Mouse (Mus musculus): ENCODE results near the gene 1700020A23Rik. TPM values are rescaled to one million over a fixed set of nuclear protein-coding genes. Genes with fewer than 3 reads are reported as not detected.
A peak's percentile ranks its signal among the peaks of the same experiment; 100 is the strongest.

Gene 1700020A23Rik
- total RNA-seq, 2 experiments from 2014 or later, result not detected

DNA sequence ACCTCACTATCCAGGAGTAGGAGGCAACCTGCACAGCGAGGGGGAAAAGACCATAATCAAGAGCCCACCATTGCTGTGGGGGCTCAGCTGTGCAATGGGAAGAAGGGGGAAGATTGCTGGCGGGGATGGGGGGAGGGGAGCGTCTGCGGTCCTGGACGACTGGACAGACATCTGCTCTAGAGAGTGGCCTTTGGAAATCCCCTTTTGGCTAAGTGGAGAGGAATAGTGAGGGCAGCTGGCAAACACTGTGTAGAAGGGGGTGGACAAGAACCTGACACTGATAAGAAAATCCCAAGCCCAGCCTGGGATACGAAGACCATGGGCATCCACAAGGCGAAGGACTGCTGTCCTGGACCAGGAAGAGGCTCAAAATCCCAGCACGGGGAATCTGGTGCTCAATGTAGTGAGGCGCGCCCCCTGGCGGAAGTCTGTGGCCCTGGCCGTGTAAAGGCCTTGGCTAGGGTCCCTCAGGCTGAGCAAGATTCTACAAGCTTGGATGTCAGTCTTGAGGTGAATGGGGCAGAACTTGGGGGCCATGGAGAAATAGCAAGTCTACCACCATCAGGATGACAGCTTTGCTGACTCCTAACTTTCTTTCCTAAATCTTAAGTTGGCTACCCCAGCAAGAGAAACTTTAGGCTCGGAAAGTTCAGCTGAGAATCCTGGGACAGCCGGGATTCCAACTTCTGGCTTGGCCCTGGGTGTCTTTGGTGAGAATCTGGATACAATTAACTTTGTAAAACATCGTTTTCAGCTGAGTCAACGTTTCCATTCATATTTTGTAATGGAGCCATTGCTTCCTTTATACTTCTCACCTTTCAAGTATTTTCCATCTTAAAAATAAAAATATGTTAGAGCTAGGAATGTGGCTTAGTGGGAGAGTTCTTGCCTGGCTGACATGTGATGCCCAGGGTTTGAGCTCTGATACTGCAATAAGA is 6.8 kb downstream of the 1700020A23Rik start:
- DNase-seq, result peak; percentile 66

DNA sequence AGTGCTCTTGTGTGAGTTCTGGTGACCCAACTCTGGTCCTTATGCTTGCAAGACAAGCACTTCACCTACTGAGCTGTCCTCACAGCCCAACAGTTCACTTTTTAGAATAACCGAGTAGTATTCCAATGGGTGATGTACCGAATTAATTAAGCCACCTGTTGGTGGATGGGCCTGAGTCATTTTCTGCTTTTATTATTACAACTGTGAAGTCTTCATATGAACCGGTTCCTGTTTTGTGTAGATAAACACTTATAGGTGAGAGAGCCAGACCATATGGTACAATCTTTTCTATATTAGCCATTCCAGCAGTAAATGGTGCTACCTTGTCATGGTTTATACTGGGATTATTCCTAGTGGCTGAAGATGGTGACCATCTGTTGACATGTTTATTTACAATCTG is 7.7 kb downstream of the 1700020A23Rik start:
- no peak for DNase-seq

DNA sequence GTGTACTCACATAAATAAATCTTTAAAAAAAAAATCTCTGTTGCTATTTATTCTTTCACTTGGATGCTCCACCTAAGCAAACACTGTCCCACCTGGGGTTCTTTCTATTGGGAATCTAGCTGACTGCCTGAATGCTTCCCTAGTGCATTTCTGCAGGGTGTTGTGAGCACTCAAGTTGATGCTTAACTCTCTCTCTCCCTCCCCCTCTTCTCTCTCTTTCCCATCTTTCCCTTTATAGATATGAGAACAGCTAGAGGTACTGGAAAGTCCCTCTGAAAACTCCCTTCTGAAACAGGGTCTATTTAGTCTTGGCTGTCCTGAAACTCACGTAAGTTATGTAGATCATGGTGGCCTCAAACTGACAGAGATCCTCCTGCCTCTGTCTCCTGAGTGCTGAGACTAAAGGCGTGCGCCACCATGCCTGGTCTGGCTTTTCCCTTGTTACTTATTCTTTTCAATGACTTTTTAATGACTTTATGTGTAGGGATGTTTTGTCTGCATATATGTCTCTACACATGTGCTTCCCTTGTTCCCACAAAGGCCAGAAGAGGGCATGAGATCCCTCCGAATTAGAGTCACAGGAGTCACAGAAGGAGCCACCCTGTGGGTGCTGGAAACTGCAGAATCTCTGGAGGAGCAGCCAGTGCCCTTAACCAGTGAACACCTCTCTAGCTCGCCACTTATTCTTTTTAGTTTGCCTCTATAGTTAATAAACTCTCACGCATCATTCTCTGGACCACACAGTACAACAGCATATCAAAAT is 9.2 kb downstream of the 1700020A23Rik start:
- DNase-seq, result no peak

DNA sequence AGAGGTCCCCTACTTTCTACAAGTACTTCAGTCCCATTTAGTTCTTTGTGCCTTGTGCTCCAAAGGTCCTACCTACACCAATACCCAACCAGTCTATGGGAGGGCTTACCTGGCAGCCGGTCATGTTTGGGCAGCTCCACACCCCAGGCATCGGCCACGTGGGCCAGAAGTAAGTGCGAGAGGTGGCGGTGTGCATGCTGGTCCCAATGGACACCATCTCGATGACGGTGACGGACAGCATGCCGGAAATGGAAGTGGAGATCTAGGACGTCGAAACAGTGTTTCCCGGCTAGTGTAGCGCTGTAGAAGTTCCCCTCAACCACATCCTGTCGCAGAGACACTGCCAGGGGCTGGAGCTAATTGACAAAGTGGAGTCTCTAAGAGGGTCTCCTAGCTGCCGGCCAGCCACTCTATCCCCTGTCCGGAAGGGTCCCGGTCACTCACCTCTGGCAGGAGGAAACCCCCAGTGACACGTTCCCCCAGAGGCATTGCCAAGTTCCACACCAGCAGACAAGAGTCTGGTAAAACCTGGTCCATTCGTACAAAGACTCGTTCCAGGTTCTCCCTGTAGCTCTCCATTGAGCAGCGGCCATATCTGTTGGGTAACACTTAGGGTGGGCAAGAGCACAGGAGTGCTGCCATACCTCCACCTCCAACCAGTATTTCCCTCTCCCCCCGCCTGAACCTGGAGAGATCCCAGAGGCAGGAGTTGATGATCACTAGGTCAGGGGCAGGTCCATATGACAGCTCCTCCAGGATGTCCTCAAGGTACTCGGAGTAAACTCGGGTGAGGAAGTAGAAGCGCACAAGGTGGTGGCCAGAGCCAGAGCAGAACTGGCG is 16.9 kb downstream of the 1700020A23Rik start:
- no peak for DNase-seq

DNA sequence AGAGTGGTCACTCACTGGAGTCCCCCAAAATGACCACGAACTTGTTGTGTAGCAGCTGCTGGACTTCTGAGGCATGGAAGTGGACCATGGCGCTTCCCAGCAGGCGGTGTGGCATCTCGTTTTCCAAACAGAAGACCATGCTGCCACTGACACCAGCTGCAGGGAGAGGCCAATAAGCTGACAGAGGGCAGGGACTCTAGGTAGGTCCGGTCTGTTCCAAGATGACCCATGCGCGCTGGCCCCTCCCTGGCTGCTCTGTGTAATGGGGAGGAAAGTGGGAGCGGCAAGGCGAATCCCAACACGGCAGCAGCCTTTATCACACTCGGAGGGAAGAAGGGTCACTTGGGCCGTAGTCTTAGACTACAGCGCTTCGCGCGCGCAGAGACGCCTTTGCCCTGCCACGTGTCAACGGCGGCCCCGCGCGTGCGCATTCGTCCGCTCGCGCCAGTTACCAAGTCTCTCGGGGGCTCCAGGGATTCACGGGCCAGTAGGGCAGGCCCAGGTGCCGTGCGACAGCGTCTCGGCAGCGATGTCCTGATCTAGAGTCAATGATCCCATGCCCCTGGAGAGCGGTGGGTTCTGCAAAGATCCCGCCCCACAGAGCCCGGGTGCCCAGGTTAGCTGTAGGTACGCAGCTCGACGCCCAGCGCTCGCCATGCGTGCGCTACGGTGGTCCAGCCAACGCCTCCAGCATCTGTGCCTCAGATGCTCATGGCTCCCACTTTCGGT is 18.5 kb downstream of the 1700020A23Rik start:
- DNase-seq, result no peak

DNA sequence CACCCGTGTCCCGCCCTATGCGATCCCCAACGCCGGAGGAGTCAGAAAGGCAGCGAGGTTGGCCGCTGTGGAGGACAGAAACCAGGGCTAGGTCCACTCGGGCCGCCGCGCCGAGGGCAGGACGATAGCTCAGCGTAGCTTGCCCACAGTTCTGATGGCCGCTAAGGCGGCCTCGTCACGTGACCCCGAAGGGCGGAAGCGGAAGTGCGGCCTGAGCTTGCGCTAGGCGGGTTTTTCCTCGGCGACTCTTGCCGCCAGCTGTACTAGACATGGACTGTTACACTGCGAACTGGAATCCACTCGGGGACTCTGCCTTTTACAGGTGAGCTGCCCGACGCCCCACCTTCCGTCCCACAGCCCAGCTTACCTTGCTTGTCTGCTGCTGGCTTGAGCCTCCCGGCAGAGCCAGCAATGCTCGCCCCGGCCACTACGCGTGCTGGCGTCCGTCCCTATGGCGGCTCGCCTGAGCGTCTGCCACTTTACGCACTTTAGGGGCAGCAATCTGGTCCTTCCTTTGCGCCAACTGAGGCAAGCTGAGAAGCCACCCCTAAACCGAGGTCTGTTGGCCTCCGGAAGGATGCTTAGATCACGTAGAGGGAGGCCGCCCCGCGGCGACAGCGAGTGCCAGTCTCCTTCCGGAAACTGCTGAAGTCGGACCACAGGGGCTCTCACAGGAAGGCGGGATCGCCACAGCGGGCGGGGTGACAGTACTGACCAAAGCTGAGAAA is 19.2 kb downstream of the 1700020A23Rik start, which contains the start of the genes Vps16 and Pced1a:
TSS of gene Vps16 (plus strand) at position 214 of the 728 bp plus-strand sequence.
TSS of gene Pced1a (minus strand) at position 576 of the 728 bp plus-strand sequence.
- peak; percentile 90 for DNase-seq

DNA sequence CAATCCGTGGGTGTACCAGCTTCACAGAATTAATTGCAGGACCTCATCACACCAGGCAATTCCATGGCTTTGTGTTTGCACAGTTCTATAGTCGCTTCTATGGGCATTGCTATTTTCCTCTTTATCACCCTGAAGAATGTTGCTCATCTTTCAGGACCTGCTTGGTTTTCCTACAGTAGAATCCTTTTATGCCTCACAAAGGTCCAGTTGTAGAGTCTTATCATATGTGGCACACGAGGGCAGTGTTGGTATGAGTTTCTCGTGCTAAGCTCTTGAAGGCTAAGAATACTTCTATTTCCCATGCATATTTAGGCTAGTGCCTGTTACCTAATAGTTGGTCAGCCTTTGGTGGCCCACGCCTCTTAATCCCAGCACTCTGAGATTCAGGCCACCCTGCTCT is 20.1 kb downstream of the 1700020A23Rik start:
- no peak for DNase-seq

DNA sequence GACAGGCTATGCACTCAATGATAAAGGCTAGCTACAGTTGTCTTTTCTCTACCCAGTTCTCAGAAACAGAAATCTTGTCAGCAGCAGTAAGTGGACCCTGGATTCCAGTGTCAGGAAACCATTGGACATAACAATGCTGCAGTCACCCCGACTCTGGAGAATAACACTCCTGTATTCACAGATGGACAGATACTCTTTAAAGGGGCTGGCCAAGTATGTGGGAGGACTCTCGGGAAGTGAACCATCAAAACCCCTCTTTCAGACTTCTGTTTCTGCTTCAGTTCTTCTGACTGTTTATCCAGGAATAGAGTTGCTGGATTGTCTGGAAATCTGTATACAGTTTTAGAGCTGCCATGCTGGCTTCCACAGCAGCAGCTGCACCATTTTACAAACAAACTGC is 24.8 kb downstream of the 1700020A23Rik start:
- no peak for DNase-seq

DNA sequence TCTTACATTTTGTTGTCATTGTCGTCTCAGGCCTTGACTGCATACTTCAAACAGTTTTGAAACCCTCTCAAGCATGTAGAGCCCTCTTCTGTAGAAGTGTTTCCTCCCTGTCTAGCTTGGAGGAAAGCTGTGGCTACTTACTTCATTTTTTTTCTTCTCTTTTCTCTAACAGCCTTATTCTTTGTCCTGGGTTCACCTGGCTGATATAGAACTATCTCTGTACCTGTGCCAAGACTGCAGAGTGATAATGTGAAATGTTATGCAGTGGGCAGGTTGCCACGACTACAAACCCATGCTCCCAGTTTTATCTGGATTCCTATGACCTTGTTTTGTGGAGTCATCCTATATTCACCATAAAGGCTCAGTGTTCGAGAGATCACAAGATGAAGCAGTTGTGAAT is 25.4 kb downstream of the 1700020A23Rik start:
- no peak for DNase-seq

DNA sequence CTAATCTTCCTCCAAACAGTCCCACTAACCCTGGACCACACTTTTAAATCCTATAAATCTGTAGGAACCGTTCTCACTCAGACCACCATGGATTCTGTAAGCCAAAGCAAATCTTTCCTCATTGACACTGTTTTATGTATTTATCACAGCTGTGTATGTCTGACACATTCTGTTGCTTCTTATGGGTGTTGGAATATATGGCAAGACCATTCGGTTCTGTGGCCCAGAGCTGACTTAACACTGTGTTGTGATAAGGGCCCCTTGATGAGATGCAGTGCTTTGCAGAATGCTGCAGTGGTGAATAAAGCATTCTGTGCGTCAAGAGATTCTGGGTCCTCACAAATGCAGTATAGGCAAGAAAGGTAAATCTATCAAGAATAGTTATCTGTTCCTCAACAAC is 27.1 kb downstream of the 1700020A23Rik start:
- DNase-seq, result no peak

DNA sequence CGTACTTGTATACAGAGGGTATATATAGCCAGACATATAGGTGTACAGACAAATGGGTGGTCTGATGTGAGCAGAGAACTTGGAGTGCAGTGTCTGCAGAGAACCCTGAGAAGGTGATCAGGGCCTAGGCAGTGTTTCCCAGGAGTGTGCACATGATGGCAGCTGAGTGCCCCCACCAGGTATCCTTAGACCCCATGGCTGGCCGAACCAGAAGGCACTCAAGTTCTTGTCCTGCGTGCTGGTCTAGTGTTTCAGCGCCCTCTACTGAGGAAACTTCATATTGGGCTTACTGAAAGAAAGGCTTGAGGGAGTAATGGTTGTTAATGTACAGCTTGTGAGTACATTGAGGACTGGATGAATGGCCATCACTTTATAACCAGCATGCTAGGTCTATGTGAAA is 28.1 kb downstream of the 1700020A23Rik start:
- DNase-seq, result no peak

DNA sequence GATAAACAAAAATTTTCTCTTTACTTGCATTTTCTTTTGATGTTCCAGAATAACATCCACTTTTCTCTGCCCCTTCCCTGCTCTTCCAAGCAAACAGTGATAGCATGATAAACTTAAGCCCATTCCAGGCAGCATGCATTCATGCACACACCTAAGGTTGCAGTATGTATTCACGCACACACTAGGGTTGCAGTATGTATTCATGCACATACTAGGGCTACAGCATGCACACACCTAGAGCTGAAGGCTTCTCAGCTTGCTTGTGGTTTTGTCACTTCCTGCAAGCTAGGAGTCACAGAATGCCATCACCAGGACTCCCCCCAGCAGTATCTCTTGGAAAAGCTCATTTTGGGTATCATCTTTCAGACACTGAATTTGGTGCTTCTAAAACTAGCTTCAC is 31.7 kb downstream of the 1700020A23Rik start:
- no peak for DNase-seq

DNA sequence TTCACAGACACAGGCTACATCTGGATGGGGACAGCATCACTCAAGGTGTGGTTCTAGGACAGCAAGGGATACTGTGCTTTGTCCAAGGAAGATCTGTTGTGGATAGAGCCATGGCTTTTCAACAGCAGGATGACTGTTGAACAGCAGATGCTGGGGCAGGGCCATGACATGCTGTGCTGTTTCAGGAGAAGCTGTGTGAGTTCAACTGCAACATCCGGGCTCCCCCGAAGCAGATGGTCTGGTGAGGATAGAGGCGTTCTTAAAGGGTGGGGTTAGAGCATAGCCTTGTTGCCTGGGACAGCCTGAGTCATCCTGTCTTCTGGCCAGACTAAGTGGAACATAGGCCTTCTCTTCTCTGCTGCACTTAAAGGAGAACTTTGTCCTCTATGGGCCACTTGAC is 33.8 kb downstream of the 1700020A23Rik start:
- DNase-seq, result no peak

DNA sequence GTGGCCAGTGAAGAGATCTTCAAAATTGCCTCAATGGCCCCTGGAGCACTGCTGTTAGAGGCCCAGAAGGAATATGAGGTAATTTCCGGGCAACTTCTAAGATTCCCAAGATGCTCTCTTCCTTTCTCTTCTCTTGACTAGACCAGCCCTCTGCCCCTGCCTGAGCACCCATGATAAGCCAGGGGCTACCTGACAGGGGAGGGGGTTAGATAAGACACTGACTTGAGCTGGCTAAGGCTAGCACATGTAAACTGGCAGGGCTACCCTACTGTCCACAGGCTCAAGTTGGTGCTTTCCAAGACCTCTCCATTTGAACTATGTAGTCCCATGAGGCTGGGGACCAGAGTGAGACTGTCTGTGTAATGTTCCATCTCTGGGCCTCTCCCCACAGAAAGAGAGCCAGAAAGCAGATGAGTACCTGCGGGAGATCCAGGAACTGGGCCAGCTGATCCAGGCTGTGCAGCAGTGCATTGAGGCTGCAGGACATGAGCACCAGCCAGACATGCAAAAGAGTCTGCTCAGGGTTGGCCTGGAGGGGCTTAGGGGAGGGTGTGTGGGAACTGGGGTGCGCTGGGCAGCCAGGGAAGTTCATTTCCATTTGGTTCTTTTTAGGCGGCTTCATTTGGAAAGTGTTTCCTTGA is 34.9 kb downstream of the 1700020A23Rik start:
- DNase-seq, result no peak

DNA sequence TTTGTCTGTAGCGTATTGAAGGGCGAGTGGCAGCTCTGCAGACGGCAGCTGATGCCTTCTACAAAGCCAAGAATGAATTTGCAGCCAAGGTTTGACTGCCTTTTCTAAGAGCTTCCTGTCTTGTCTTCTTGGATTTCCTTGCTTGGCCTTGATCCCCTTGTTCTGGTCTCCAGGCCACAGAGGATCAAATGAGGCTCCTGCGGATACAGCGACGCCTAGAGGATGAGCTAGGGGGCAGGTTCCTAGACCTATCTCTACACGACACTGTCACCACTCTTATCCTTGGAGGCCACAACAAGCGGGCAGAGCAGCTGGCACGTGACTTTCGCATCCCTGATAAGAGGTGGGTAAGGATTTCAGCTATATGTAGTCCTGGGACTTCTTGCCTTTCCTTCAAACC is 37.1 kb downstream of the 1700020A23Rik start:
- no peak for DNase-seq

DNA sequence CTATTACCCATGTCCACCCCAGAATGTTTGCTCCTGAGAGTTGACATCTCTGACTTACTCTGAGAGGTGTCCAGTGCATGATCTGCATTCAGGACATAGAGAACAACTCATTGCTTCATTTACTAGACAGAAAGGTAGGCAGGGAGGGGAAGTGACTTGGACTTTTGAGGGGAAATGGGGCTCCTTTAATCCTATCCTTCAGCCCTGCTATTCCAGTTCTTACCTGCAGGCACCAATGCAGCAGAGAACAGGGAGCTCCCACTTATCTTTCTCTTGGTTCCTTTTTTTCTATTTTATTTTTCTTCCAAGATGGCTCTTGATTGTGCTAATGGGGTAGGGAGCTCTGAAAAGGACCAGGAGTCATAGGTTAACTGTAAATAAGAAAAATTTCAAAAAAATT is 43.4 kb downstream of the 1700020A23Rik start:
- DNase-seq, result no peak

DNA sequence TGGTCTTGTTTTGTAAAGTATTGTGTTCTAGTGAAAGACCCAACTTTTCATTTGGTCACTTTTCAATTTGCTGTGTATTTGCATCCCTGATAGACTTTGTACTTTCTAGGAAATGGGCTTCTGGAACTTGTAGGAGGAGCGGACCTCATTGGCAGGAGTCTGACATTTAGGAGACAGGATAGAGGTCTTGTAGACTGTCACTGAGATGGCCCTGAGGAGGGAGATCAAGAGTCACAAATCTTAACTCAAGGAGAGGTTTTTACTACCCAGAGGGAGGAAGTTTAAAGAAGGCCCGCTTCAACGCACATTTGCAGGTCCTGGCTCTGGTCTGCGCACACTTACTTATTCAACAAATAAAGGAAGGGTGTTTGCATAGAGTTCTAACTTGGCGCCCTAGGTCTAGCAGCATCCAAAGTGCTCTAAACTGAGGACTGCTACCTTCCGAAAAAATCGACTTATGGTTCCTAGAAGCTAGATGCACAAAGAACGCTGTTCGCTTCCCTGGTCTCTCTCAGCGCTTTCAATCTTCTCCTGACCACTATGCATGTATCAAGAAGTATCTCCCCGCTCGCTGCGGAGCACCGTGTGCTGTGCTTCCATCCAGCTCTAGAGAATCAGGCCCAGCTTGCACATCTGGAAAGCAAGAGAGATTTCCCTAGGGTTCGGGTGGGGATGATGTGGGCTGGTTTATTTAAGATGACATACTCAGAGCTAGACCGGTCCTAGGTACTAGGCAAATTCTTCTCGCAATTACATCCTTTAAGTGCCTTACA is 44.1 kb downstream of the 1700020A23Rik start:
- no peak for DNase-seq

DNA sequence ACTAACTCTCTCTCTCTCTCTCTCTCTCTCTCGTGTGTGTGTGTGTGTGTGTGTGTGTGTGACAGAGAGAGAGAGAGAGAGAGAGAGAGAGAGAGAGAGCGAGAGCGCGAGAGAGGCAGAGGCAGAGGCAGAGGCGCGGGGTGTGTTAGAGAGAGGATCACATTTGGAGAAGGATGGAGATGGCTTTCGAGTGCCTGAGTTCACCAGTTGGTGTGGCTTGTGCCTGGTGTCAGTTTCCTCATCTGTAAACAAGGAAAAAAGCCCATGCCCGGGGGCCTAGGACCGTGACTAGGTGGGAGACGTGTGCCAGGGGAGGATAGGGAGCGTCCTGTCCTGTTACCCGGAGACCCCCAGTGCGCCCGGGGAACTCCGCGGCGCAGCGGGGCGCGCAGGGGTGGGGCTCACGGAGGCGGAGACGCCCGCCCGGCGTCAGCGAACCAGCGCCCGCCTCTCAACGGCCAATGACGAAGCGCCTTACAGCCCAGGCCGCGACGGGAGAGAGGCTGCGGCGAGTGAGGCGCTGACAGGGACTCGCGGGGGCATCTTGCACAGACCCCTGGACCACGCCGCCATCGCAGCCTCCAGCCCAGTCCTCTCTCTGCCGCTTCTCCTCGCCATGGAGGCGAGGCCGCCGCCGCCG is 44.9 kb downstream of the 1700020A23Rik start, which contains the start of gene Ptpra:
TSS of gene Ptpra (plus strand) at position 485 of the 640 bp plus-strand sequence.
- DNase-seq, result peak; percentile 90

DNA sequence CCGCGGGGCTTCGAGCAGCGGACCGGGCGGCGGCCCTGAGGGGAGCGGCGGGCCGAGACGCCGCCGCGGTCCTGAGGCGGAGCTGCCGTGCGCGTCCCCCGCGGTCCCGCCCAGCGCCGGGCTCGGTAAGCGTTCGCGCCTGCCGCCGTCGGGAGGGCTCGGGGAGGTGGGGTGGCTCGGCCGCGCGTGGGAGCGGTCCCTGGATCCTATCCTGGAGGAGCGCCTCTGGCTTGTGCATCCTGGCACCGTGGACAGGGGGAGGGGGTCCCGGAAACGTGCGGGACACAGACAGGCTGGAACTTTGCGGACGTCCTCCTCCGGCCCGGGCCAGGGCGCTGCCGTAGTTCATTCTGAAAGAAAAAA is 45.4 kb downstream of the 1700020A23Rik start:
- DNase-seq, result no peak

Measured in gastrocnemius, postnatal 25 days (tissue).